ENCODE assay signal across 8 mouse cellular contexts in genomic region chr12:45074611-45075342, GRCm38 (mm10). TPM values are rescaled to one million over a fixed set of nuclear protein-coding genes. Genes with fewer than 3 reads are reported as not detected.
A peak's percentile ranks its signal among the peaks of the same experiment; 100 is the strongest.
DNase-seq lines count a peak whose midpoint lies in the region; ATAC-seq and TF ChIP-seq lines count a peak whose summit lies in the region.

TSS of gene Stxbp6 (minus strand) at chr12:45074709.

- under 1% methylated on average over 20 of the region's 20 CpGs for WGBS in heart, embryonic 16.5 days
- WGBS in liver, postnatal 0 days (ENCODE audit: insufficient replicate concordance): 1% methylated on average over 20 of the region's 20 CpGs

- no peaks in the 10 kb centered on the region for H3K36me3 ChIP-seq in heart, embryonic 16.5 days (ENCODE audit: control insufficient read depth, insufficient read depth)
- no peaks in the 10 kb centered on the region for H3K36me3 ChIP-seq in liver, postnatal 0 days (replicated peaks; ENCODE audit: insufficient read depth, low read length)

- ATAC-seq in heart, embryonic 16.5 days (replicated peaks; ENCODE audit: extremely low read depth, insufficient read depth, low FRiP score): peak; percentile 55
- ATAC-seq in liver, postnatal 0 days: peak; percentile 26
- ATAC-seq in inflammation-experienced regulatory T-cells, adult 6 months: no peak

- peak within 1 kb of the TSS; percentile 95 for H3K9ac ChIP-seq in heart, embryonic 16.5 days (ENCODE audit: low read length)
- H3K9ac ChIP-seq in liver, postnatal 0 days (replicated peaks): peak within 1 kb of the TSS; percentile 67

- TF ChIP-seq POLR2A in embryonic fibroblast, embryonic 13.5 days (IDR thresholded peaks at IDR 0.05; ENCODE audit: low read depth, low read length): no peak

- no peak for TF ChIP-seq CTCF in embryonic fibroblast, embryonic 13.5 days (IDR thresholded peaks at IDR 0.05; ENCODE audit: borderline replicate concordance, insufficient read depth, low read length)
- TF ChIP-seq CTCF in liver, postnatal 0 days (IDR thresholded peaks at IDR 0.05; ENCODE audit: low read depth): no peak

- no peak for TF ChIP-seq EP300 in liver, postnatal 0 days (IDR thresholded peaks at IDR 0.05; ENCODE audit: low read depth)

- no peak within 1 kb of the TSS for H3K27ac ChIP-seq in embryonic fibroblast, embryonic 13.5 days (ENCODE audit: insufficient read depth, low read length)
- peak within 1 kb of the TSS; percentile 91 for H3K27ac ChIP-seq in heart, embryonic 16.5 days (ENCODE audit: low read length)
- H3K27ac ChIP-seq in liver, postnatal 0 days (ENCODE audit: low read depth): peak within 1 kb of the TSS; percentile 84

- H3K4me2 ChIP-seq in heart, embryonic 16.5 days (ENCODE audit: low read depth, low read length): peak within 1 kb of the TSS; percentile 85
- peak within 1 kb of the TSS; percentile 79 for H3K4me2 ChIP-seq in liver, postnatal 0 days (ENCODE audit: low read depth, low read length)

- peaks cover 3% of the 10 kb centered on the region for H3K4me1 ChIP-seq in embryonic fibroblast, embryonic 13.5 days (ENCODE audit: control insufficient read depth, insufficient read depth, low read length)
- peaks cover 20% of the 10 kb centered on the region for H3K4me1 ChIP-seq in heart, embryonic 16.5 days (ENCODE audit: control insufficient read depth, insufficient read depth, low read length)
- no peaks in the 10 kb centered on the region for H3K4me1 ChIP-seq in liver, postnatal 0 days (ENCODE audit: insufficient read depth)

- no peaks in the 10 kb centered on the region for H3K27me3 ChIP-seq in heart, embryonic 16.5 days (ENCODE audit: control insufficient read depth, insufficient read depth, low read length)
- 0 out of 2 replicates have a peak, but pooled peaks cover 4% of the 10 kb centered on the region for H3K27me3 ChIP-seq in liver, postnatal 0 days (ENCODE audit: insufficient read depth, low read length)

- no peaks in the 10 kb centered on the region for H3K9me3 ChIP-seq in heart, embryonic 16.5 days (replicated peaks; ENCODE audit: control insufficient read depth, low read length)
- no peaks in the 10 kb centered on the region for H3K9me3 ChIP-seq in liver, postnatal 0 days (ENCODE audit: low read length)

- H3K4me3 ChIP-seq in embryonic fibroblast, embryonic 13.5 days (ENCODE audit: insufficient read depth, low read length): peak within 1 kb of the TSS; percentile 64
- H3K4me3 ChIP-seq in heart, embryonic 16.5 days (ENCODE audit: low read length): peak within 1 kb of the TSS; percentile 91
- peak within 1 kb of the TSS; percentile 61 for H3K4me3 ChIP-seq in liver, postnatal 0 days (ENCODE audit: low read depth, low read length)

- peak; percentile 73 for DNase-seq in ovary, adult 18-20 months (ENCODE audit: low spot score)
- DNase-seq in ovary, postnatal 10 days (ENCODE audit: low spot score): no peak
- DNase-seq in kidney, postnatal 36 days: peak; percentile 88 to 89
- DNase-seq in liver, postnatal 0 days: peak; percentile 67
- peak; percentile 59 for DNase-seq in ovary, postnatal 14 days (ENCODE audit: low spot score)

RNA-seq across cellular contexts. Expression of gene Stxbp6, which starts in this region (rescaled TPM):
- polyA plus RNA-seq in embryonic fibroblast, embryonic 13.5 days (2011; ENCODE audit: insufficient read length, low read depth, missing spikeins): 5.8 and 7.8 TPM in 2 replicates
- polyA plus RNA-seq in heart, embryonic 16.5 days (2015; fragmentation: Nextera tagmentation; extraction: Ambion mirVana): 14.3 and 14.7 TPM in 2 replicates
- polyA plus RNA-seq in liver, postnatal 0 days (2015; fragmentation: Nextera tagmentation; extraction: Ambion mirVana): 7.0 and 7.1 TPM in 2 replicates
- polyA plus RNA-seq in inflammation-experienced regulatory T-cells, adult 6 months (2017; shearing (Covaris generic)): not detected
